Mouse (Mus musculus): ENCODE measurements around the gene Tle3.

DNA sequence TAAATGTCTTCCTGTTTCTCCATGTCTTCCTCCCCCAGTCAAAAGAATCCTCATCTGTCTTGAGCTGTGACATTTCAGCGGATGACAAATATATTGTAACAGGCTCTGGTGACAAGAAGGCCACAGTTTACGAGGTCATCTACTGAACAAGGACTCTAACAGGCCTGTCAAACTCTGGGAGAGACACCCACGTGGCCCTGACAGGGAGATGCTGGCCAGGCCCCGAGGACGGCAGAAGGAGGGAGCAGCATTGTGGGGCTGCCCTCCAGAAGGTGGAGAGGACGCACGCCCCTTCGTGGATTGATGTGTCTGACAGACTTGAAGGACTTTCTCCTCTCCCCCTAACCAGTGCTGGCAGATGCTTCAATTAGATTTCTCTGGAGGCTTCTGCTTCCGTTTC, 44.4 kb downstream of the Tle3 start:
- no peak for TF ChIP-seq CTCF (IDR thresholded peaks at IDR 0.05; ENCODE audit: borderline replicate concordance, insufficient read depth, low read length)
- TF ChIP-seq POLR2A (IDR thresholded peaks at IDR 0.05; ENCODE audit: low read depth, low read length): no peak

Measured in embryonic fibroblast, embryonic 13.5 days (primary cell).